Mouse (Mus musculus) 3T3-L1 (cell line): ENCODE results near the gene Pdzd7.

Experiments used
- DNase-seq: peaks from one replicate; pipeline ENCODE4 v3.0.0-alpha.2; 2015; ENCODE audit warnings: low read depth, low spot score

Pdzd7 gene

GRCm38 (mm10) chr19:45030746-45031693 is 14.5 kb downstream of the Pdzd7 start:
- DNase-seq, result peak; percentile 98

- peak; percentile 80 for DNase-seq
These were observed 15.4 kb downstream of the Pdzd7 start for GRCm38 (mm10) chr19:45030111-45030510.

- no peak for DNase-seq
These were observed 15.9 kb downstream of the Pdzd7 start for GRCm38 (mm10) chr19:45029571-45029970.

GRCm38 (mm10) chr19:45028746-45029145 is 16.8 kb downstream of the Pdzd7 start:
- no peak for DNase-seq

- peak; percentile 52 for DNase-seq
These were observed 17.7 kb downstream of the Pdzd7 start for GRCm38 (mm10) chr19:45027848-45028247.

GRCm38 (mm10) chr19:45026958-45027670 is 18.4 kb downstream of the Pdzd7 start:
- DNase-seq, result peak; percentile 64

GRCm38 (mm10) chr19:45025937-45026568 is 19.5 kb downstream of the Pdzd7 start:
- no peak for DNase-seq

GRCm38 (mm10) chr19:45024775-45025174 is 20.7 kb downstream of the Pdzd7 start:
- DNase-seq, result no peak

- no peak for DNase-seq
These were observed 21.5 kb downstream of the Pdzd7 start for GRCm38 (mm10) chr19:45023993-45024392.

- no peak for DNase-seq
These were observed 24.2 kb downstream of the Pdzd7 start for GRCm38 (mm10) chr19:45021362-45021761.

GRCm38 (mm10) chr19:45020348-45020747 is 25.2 kb downstream of the Pdzd7 start:
- DNase-seq, result peak; percentile 91

- DNase-seq, result peak; percentile 76
These were observed 27.1 kb downstream of the Pdzd7 start for GRCm38 (mm10) chr19:45018351-45018831.

GRCm38 (mm10) chr19:45017909-45018308 is 27.6 kb downstream of the Pdzd7 start:
- DNase-seq, result peak; percentile 66

- peak; percentile 85 for DNase-seq
These were observed 28.2 kb downstream of the Pdzd7 start for GRCm38 (mm10) chr19:45017216-45017771.

GRCm38 (mm10) chr19:45016341-45017215 is 28.9 kb downstream of the Pdzd7 start:
- peak; percentile 97 for DNase-seq

GRCm38 (mm10) chr19:45015518-45016281 is 29.8 kb downstream of the Pdzd7 start:
- DNase-seq, result peak; percentile 51

- peak; percentile 47 for DNase-seq
These were observed 30.5 kb downstream of the Pdzd7 start for GRCm38 (mm10) chr19:45014981-45015402.

- DNase-seq, result peak; percentile 65
These were observed 31.1 kb downstream of the Pdzd7 start, which contains the start of gene Lzts2 for GRCm38 (mm10) chr19:45014335-45014971. Gene Lzts2, plus strand, starts transcription at chr19:45014414.

GRCm38 (mm10) chr19:45013581-45014225 is 31.8 kb downstream of the Pdzd7 start:
- no peak for DNase-seq
